ENCODE assay signal across 25 mouse cellular contexts in genomic region chr7:98721172-98721571, GRCm38 (mm10). TPM values are rescaled to one million over a fixed set of nuclear protein-coding genes. Genes with fewer than 3 reads are reported as not detected.
A peak's percentile ranks its signal among the peaks of the same experiment; 100 is the strongest.
DNase-seq lines count a peak whose midpoint lies in the region; ATAC-seq and TF ChIP-seq lines count a peak whose summit lies in the region.
"Had no signal": no experiment of that assay in that cellular context is flagged by ENCODE, and none has a peak within 500 bp of the region (broad histone marks: within the 10 kb centered on the region; RNA-seq: fewer than 3 reads in every experiment).

No protein-coding gene starts in this region.

- H3K9me3 ChIP-seq in lung, embryonic 14.5 days (ENCODE audit: low read depth, low read length), result no peaks in the 10 kb centered on the region
- no peaks in the 10 kb centered on the region for H3K9me3 ChIP-seq in lung, postnatal 0 days (ENCODE audit: low read length)
- no peaks in the 10 kb centered on the region for H3K9me3 ChIP-seq in limb, embryonic 10.5 days (replicated peaks)
- H3K9me3 ChIP-seq in hindbrain, embryonic 10.5 days, result no peaks in the 10 kb centered on the region
- H3K9me3 ChIP-seq: embryonic facial prominence, embryonic 13.5 days; midbrain, embryonic 12.5 days had no signal

- no peak for TF ChIP-seq EP300 in lung, postnatal 0 days (IDR thresholded peaks at IDR 0.05)

- H3K9ac ChIP-seq in lung, embryonic 14.5 days, result no peak overlapping the region
- no peak overlapping the region for H3K9ac ChIP-seq in lung, postnatal 0 days (replicated peaks; ENCODE audit: low read depth)
- H3K9ac ChIP-seq: embryonic facial prominence, embryonic 13.5 days; liver, postnatal 0 days; midbrain, embryonic 12.5 days had no signal

- H3K36me3 ChIP-seq in lung, embryonic 14.5 days (ENCODE audit: insufficient read depth), result peaks cover 21% of the 10 kb centered on the region
- peaks cover 4% of the 10 kb centered on the region; the same call in 1 of the 2 replicates for H3K36me3 ChIP-seq in lung, postnatal 0 days (ENCODE audit: insufficient read depth, low read length)
- H3K36me3 ChIP-seq in limb, embryonic 10.5 days, result peaks cover 26% of the 10 kb centered on the region
- peaks cover 29% of the 10 kb centered on the region for H3K36me3 ChIP-seq in hindbrain, embryonic 10.5 days

- ATAC-seq in lung, embryonic 14.5 days (ENCODE audit: insufficient read depth), result no peak
- no peak for ATAC-seq in lung, postnatal 0 days
- ATAC-seq: CD4-positive, CD25-positive, alpha-beta regulatory T cell, adult 4 months; forebrain, embryonic 14.5 days; hindbrain, postnatal 0 days; liver, postnatal 0 days had no signal

- WGBS in lung, embryonic 14.5 days, result 41% methylated on average over 5 of the region's 5 CpGs
- 53% methylated on average over 5 of the region's 5 CpGs for WGBS in lung, postnatal 0 days
- WGBS in limb, embryonic 10.5 days, result 33% methylated on average over 5 of the region's 5 CpGs
- 84% methylated on average over 5 of the region's 5 CpGs for WGBS in hindbrain, embryonic 10.5 days

- TF ChIP-seq CTCF in lung, embryonic 14.5 days (IDR thresholded peaks at IDR 0.05; ENCODE audit: low read depth), result no peak
- TF ChIP-seq CTCF in lung, postnatal 0 days (IDR thresholded peaks at IDR 0.05), result no peak

- no peaks in the 10 kb centered on the region for H3K4me1 ChIP-seq in lung, embryonic 14.5 days (ENCODE audit: insufficient read depth)
- H3K4me1 ChIP-seq in lung, postnatal 0 days (ENCODE audit: insufficient read depth, low read depth, low read length), result no peaks in the 10 kb centered on the region
- peaks cover 52% of the 10 kb centered on the region for H3K4me1 ChIP-seq in limb, embryonic 10.5 days
- no peaks in the 10 kb centered on the region for H3K4me1 ChIP-seq in hindbrain, embryonic 10.5 days (replicated peaks)
- H3K4me1 ChIP-seq: midbrain, embryonic 12.5 days had no signal

- peak; percentile 61 for DNase-seq in embryo, embryonic 11 days
- no peak for DNase-seq in embryo, embryonic 10 days (ENCODE audit: low spot score)
- peak; percentile 17 for DNase-seq in lung, embryonic 14.5 days
- DNase-seq in lung, postnatal 0 days (ENCODE audit: low spot score), result no peak
- no peak for DNase-seq in limb, embryonic 10.5 days (ENCODE audit: low spot score)
- DNase-seq in thymus, postnatal 25 days, result no peak
- no peak for DNase-seq in left cerebral cortex, adult 9 months (ENCODE audit: low spot score in 2 of 2)
- DNase-seq in hindbrain, embryonic 10.5 days (ENCODE audit: low spot score), result no peak
- DNase-seq: adrenal gland, postnatal 14 days; cerebellum, adult 8-10 months; cerebellum, postnatal 36 days; gastrocnemius, postnatal 14 days; heart, postnatal 10 days; kidney, adult 11 months; liver, postnatal 0 days; lung, postnatal 14 days; thymus, adult 2 months had no signal

- H3K27ac ChIP-seq in lung, embryonic 14.5 days (ENCODE audit: low read depth), result no peak overlapping the region
- no peak overlapping the region for H3K27ac ChIP-seq in lung, postnatal 0 days (ENCODE audit: low read length)
- H3K27ac ChIP-seq in limb, embryonic 10.5 days, result 0 out of 2 replicates have a peak overlapping the region, but pooled peaks have one; percentile 20
- H3K27ac ChIP-seq in hindbrain, embryonic 10.5 days, result no peak overlapping the region
- H3K27ac ChIP-seq: embryonic facial prominence, embryonic 13.5 days; hindbrain, postnatal 0 days; midbrain, embryonic 12.5 days; stomach, postnatal 0 days had no signal

- H3K4me3 ChIP-seq in lung, embryonic 14.5 days (ENCODE audit: low read depth, low read length), result no peak overlapping the region
- no peak overlapping the region for H3K4me3 ChIP-seq in lung, postnatal 0 days (ENCODE audit: low read depth, low read length)
- H3K4me3 ChIP-seq in limb, embryonic 10.5 days, result no peak overlapping the region
- H3K4me3 ChIP-seq in hindbrain, embryonic 10.5 days, result no peak overlapping the region
- H3K4me3 ChIP-seq: embryonic facial prominence, embryonic 13.5 days; midbrain, embryonic 12.5 days had no signal

- H3K4me2 ChIP-seq in lung, embryonic 14.5 days, result no peak overlapping the region
- no peak overlapping the region for H3K4me2 ChIP-seq in lung, postnatal 0 days (replicated peaks; ENCODE audit: low read depth, low read length)
- H3K4me2 ChIP-seq: embryonic facial prominence, embryonic 13.5 days; heart, embryonic 11.5 days; liver, embryonic 11.5 days; midbrain, embryonic 12.5 days had no signal

- H3K27me3 ChIP-seq in lung, embryonic 14.5 days (ENCODE audit: insufficient read depth, low read length), result no peaks in the 10 kb centered on the region
- no peaks in the 10 kb centered on the region for H3K27me3 ChIP-seq in lung, postnatal 0 days (replicated peaks; ENCODE audit: insufficient read depth, low read length)
- peaks cover 28% of the 10 kb centered on the region for H3K27me3 ChIP-seq in limb, embryonic 10.5 days (ENCODE audit: low read depth, poor library complexity, severe bottlenecking)
- H3K27me3 ChIP-seq in hindbrain, embryonic 10.5 days (ENCODE audit: insufficient read depth, poor library complexity, severe bottlenecking), result no peaks in the 10 kb centered on the region
- H3K27me3 ChIP-seq: embryonic facial prominence, embryonic 13.5 days; midbrain, embryonic 12.5 days had no signal

RNA-seq across cellular contexts. Expression of gene Thap12, which starts 18.3 kb away (rescaled TPM):
- 81.3 and 81.9 TPM in 2 replicates for polyA plus RNA-seq in lung, embryonic 14.5 days (2014; fragmentation: Nextera tagmentation; extraction: Ambion mirVana)
- 31.8 and 34.2 TPM in 2 replicates for polyA plus RNA-seq in lung, postnatal 0 days (2015; fragmentation: Nextera tagmentation; extraction: Ambion mirVana)
- polyA plus RNA-seq in limb, embryonic 10.5 days (2016; fragmentation: Nextera tagmentation; extraction: Ambion mirVana), result 50.8 and 56.2 TPM in 2 replicates
- 57.4 and 63.7 TPM in 2 replicates for polyA plus RNA-seq in hindbrain, embryonic 10.5 days (2016; fragmentation: Nextera tagmentation; extraction: Ambion mirVana)

Comparison
In these comparisons a context has a peak if more than half of its experiments do, and no peak if none do; other contexts are left out.
1. DNase-seq: peak in embryo, embryonic 11 days (single experiment) and lung, embryonic 14.5 days (single experiment); none in embryo, embryonic 10 days (single experiment), lung, postnatal 0 days (single experiment), limb, embryonic 10.5 days (single experiment), thymus, postnatal 25 days (single experiment), left cerebral cortex, adult 9 months (0 of 2) and hindbrain, embryonic 10.5 days (single experiment).